Mouse (Mus musculus) brain, embryonic 14.5 days (tissue): ENCODE results near the gene Tacc2.

Experiments used
- CTCF ChIP-seq: fragments of 200-500 bp; IDR thresholded peaks from 2 replicates; pipeline ENCODE4 v1.5.1; 2012; ENCODE audit warnings: inconsistent platforms, mild to moderate bottlenecking, moderate library complexity, borderline replicate concordance; ENCODE audit not compliant: insufficient read depth, insufficient read length; ENCODE audit errors: extremely low read depth
- POLR2A ChIP-seq: fragments of 200-500 bp; IDR thresholded peaks from 2 replicates; pipeline ENCODE4 v1.6.1; 2012; ENCODE audit warnings: mild to moderate bottlenecking, inconsistent platforms, borderline replicate concordance; ENCODE audit not compliant: poor library complexity, insufficient read depth, insufficient read length, severe bottlenecking; ENCODE audit errors: extremely low read depth

GRCm38 (mm10) chr7:130787537-130787936 lies 210.3 kb downstream of the Tacc2 start:
- TF ChIP-seq CTCF (no peak), POLR2A (no peak)
